Mouse (Mus musculus): ENCODE measurements around the gene Ucn2. TPM values are rescaled to one million over a fixed set of nuclear protein-coding genes. Genes with fewer than 3 reads are reported as not detected.

Gene Ucn2
- total RNA-seq, 1 experiment from 2014 or later: not detected

DNA sequence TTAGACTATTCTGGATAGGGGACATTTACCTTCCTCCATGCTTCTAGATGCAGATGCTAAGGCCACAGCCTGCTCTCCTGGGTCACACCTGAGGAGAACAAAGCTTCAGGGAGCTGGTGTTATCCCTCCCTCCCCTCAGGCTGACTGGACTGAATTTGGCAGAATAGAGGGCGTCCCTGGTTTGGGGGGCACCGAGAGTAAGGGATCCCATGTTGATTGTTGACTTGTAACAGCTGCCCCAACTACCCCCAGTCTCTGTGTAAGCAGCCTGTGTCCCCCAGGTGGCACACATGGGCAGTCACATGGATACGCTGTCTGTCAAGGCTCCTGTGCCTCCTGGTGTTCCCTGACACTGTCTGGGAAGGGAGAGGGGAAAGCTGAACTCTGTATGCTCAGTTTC, 42.6 kb downstream of the Ucn2 start:
- ATAC-seq (replicated peaks; ENCODE audit: low read depth, poor library complexity, severe bottlenecking): no peak

- no peak for ATAC-seq (replicated peaks; ENCODE audit: low read depth, poor library complexity, severe bottlenecking)
Observed at GRCm38 (mm10) chr9:109028919-109029318, 43.1 kb downstream of the Ucn2 start.

GRCm38 (mm10) chr9:109030312-109030711, 44.5 kb downstream of the Ucn2 start:
- no peak for ATAC-seq (replicated peaks; ENCODE audit: low read depth, poor library complexity, severe bottlenecking)

DNA sequence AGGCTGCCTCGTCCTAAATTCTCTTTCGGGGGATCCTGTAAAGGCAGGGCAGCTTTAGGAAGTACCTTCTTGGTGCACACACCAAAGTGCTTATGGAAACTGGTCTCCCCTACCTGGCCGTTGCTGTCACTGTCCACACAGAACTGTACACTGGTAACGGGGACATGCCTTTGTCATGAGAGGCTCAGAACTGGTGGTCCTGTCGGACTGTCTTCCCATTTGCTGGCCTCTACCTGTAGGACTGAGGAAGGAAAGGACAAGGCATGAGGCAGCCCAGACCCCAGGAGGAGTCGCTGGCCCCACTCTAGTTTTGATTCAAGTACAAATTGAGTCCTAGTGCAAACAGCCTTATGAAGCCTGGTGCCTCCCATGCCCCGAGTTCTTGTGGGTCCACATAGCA, 45.2 kb downstream of the Ucn2 start:
- ATAC-seq (replicated peaks; ENCODE audit: low read depth, poor library complexity, severe bottlenecking): no peak

- ATAC-seq (replicated peaks; ENCODE audit: low read depth, poor library complexity, severe bottlenecking): no peak
Observed at GRCm38 (mm10) chr9:109031686-109032085, 45.9 kb downstream of the Ucn2 start.

GRCm38 (mm10) chr9:109032435-109032834, 46.6 kb downstream of the Ucn2 start:
- peak; percentile 68 for ATAC-seq (replicated peaks; ENCODE audit: low read depth, poor library complexity, severe bottlenecking)

Other genes with a start within 250 kb of the Ucn2 start
- 52.2 and 57.5 TPM in 2 replicates for gene Ip6k2, start 202.2 kb upstream of the Ucn2 start, total RNA-seq (2017)
- 1.6 and 6.1 TPM in 2 replicates for gene Nckipsd, start 177.6 kb upstream of the Ucn2 start, total RNA-seq (2017)
- 0.10 and 0.23 TPM in 2 replicates for gene Celsr3, start 159.7 kb upstream of the Ucn2 start, total RNA-seq (2017)
- 1.3 and 1.8 TPM in 2 replicates for gene Slc26a6, start 132.7 kb upstream of the Ucn2 start, total RNA-seq (2017)
- not detected in 2 replicates for gene Tmem89, start 71.4 kb upstream of the Ucn2 start, total RNA-seq (2017)
- gene Uqcrc1, start 49.4 kb upstream of the Ucn2 start, total RNA-seq (2017): 173 and 182 TPM in 2 replicates
- gene Col7a1, start 32.4 kb upstream of the Ucn2 start, total RNA-seq (2017): 0.05 TPM in 1 of 2 replicates, not detected in the other
- 6.7 and 6.8 TPM in 2 replicates for gene Pfkfb4, start 5.8 kb downstream of the Ucn2 start, total RNA-seq (2017)
- gene Shisa5, start 52.6 kb downstream of the Ucn2 start, total RNA-seq (2017): 49.7 and 54.1 TPM in 2 replicates
- gene Trex1, start 73.7 kb downstream of the Ucn2 start, total RNA-seq (2017): 13.3 and 16.1 TPM in 2 replicates
- gene Atrip, start 88.1 kb downstream of the Ucn2 start, total RNA-seq (2017): 20.6 and 22.5 TPM in 2 replicates
- 14.9 and 19.0 TPM in 2 replicates for gene Ccdc51, start 96.5 kb downstream of the Ucn2 start, total RNA-seq (2017)
- gene Tma7, start 96.6 kb downstream of the Ucn2 start, total RNA-seq (2017): 126 and 146 TPM in 2 replicates
- gene Plxnb1, start 109.4 kb downstream of the Ucn2 start, total RNA-seq (2017): 0.14 TPM in 1 of 2 replicates, not detected in the other
- gene Fbxw21, start 176.0 kb downstream of the Ucn2 start, total RNA-seq (2017): not detected in 2 replicates
- not detected in 2 replicates for gene Fbxw13, start 210.0 kb downstream of the Ucn2 start, total RNA-seq (2017)
- gene Fbxw20, start 248.7 kb downstream of the Ucn2 start, total RNA-seq (2017): not detected in 2 replicates